Mouse (Mus musculus) heart, postnatal 4 days (tissue): ENCODE results near the gene Snx9. TPM values are rescaled to one million over a fixed set of nuclear protein-coding genes. Genes with fewer than 3 reads are reported as not detected.

Experiments
- DNase-seq: peaks from one replicate; pipeline ENCODE4 v3.0.0; 2021
- total RNA-seq, 2 experiments: library from RNA; stranded (reverse); gene quantifications; 2 replicates each; pipeline ENCODE4 v1.2.3; 2021

Snx9 gene
- total RNA-seq, 2 experiments from 2014 or later: 38.0 to 39.0 TPM

DNA sequence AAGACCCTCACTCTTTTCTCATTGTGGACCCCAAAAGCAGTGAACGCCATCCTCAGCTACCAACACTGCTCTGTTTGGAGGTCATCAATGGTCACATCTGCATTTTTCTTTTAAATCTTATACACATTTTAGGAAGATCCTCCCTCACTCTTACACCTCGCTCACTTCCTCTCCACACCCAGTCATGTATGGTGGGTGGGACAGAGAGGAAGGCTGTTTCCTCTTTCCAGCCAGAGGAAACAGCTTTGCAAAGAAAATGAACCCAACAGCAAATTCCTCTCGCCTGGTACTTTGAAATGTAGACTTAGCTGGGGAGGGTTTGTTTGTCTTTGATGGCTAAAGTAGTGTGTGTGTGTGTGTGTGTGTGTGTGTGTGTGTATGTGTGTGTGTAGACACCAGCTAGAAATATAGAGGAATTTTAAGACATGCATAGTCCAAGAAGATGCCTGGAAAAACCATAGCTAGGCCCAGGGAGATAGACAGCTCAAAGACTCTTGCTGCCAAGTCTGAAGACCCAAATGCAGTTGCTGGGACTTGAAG lies 33.2 kb upstream of the Snx9 start:
- no peak for DNase-seq

DNA sequence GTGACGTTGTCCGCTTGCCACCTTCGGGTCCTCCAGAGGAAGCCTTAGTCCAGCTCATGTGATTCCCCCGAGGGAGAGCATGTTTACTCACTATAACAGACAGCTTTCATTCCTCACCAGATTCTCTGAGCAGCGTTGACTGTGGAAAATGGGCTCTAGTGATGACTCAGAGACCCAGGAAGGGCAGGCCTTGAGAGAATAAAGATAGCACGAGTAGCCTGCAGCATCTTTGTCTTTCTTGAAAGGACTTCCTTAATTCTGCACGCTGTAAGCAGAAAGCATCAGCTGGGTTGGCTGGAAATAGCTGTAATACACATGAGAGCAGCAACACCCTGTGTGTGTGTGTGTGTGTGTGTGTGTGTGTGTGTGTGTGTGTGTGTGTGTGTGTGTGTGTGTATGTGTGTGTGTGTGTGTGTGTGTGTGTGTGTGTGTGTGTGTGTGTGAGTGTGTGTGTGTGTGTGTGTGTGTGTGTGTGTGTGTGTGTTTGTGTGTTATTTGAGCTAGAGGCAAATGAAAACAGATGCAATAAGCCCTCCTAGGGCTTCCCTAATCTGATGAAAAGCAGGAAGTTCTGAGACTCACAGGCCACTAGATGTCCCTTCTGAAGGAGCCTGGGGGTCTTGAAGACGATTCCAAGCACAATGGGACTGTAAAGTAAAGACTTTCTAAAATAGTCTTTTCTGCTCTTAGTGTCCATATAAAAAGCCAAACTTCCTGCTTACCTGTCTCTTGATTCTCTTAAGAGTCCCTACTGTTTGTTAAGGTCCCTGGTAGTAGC lies 27.1 kb upstream of the Snx9 start:
- peak; percentile 34 for DNase-seq

- no peak for DNase-seq
Measured at GRCm38 (mm10) chr17:5814641-5814920, 26.5 kb upstream of the Snx9 start.

GRCm38 (mm10) chr17:5817871-5818270 lies 23.3 kb upstream of the Snx9 start:
- DNase-seq: no peak

GRCm38 (mm10) chr17:5819105-5819504 lies 22.0 kb upstream of the Snx9 start:
- no peak for DNase-seq

DNA sequence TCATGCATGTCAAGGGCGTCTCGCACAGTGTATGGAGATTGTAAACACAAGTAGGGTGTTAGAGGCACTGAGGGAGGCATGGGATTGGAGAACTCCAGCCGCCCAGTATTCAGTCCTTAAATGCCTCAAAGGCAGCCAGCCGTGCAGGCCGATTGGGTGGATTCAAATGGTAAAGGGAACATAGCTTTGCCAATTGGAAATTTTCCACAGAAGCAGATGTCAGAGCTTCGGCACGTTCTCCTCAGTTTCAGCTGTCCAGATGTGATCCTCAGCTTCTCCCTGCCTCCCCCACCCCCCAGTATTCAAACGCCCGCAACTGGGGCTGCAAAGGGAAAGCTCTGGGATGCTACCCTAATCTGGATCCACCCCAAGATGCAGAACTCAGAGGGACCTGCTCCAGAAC lies 21.3 kb upstream of the Snx9 start:
- DNase-seq: no peak

DNA sequence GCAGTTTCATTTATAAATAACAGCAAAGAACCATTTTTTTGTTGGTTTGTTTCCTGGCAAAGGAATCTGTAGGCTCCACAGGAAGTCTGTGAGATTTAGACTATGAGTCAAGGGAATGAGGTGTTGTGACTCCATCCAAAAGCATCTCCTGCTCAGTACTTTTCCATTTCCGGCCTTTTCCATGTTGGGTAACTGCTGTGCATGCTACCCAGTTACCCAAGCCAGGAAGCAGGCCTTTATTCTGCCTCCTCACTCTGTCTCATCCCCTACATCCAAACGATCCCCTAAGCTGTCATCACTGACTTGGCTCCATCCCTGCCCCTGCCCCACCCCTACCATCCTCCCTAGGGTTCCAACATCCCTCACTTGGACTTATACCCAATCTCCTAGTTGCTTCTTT lies 18.6 kb upstream of the Snx9 start:
- no peak for DNase-seq

DNA sequence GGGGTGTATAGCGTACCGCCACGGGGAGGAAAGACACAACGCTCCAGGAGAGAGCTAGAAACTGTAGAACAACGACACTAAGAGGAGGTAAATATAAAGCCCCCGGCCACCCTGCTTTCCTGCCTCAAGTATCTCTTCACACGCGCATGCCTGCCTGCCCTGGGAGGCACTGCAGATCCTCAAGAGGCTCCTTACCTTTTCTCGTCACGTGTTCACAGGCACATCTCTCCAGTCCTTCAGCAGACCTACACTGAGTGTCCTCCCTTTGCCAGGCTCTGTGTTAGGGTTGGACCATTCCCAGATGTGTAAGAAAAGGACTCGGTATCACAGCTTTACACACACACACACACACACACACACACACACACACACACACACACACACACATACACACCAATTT lies 18.1 kb upstream of the Snx9 start:
- DNase-seq: no peak

DNA sequence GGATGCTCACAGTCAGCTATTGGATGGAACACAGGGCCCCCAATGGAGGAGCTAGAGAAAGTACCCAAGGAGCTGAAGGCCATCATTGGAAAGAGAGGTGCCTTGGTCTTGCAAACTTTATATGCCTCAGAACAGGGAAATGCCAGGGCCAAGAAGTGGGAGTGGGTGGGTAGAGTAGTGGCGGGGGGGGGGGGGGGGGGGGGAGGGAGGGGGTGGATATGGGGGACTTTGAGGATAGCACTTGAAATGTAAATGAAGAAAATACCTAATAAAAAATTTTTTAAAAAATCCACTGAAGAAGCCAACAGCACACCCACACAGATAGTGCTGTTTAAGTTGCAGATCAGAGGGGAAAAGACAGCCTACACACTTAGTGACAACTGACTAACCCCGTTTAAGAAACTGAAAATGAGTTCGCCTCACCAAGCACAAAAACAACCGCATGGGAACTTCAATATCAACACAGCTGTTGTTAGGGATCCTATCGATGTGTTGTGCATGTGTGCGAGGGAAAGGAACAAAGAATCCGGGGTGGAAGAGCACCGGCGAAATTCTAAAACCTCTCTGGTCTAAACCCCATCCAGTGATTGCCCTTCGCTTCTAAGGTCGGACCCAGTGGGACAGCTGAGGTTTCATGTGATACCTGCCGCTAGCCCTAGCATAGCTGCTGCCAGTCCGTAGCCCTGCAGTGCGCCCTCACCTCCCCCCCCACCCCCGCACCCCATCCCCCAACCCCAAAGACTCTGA lies 13.1 kb upstream of the Snx9 start:
- no peak for DNase-seq

DNA sequence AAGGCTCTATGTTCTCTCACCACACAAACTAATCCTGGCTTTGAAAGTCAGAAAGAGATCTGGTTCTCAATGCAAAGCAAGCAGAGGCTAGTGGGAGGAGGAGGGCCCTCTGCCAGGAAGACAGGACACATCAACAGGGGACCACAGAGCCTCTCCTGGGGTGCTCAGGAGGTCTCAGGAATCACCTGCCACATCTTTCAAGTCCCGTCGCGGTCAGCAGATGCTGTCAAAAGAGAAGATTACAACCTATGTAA lies 12.6 kb upstream of the Snx9 start:
- no peak for DNase-seq

DNA sequence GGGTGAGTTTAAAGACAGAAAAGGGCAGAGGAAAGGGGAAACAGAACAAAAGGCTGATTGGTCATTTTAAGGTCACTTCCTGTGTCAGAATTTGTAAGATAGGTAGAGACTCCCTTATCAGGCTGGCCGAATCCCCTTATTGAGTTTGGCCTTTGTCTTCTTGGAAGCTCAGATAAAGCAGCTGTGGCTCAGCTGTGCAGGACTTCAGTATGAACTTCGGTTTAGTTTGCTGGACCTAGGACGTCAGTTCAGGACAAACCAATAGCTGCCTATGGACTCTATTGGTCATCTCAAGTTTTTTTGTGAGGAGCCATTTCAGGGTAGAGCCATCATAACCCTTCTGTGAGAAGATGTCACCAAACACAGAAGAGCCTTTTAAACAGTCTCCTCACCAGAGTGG lies 12.2 kb upstream of the Snx9 start:
- no peak for DNase-seq

DNA sequence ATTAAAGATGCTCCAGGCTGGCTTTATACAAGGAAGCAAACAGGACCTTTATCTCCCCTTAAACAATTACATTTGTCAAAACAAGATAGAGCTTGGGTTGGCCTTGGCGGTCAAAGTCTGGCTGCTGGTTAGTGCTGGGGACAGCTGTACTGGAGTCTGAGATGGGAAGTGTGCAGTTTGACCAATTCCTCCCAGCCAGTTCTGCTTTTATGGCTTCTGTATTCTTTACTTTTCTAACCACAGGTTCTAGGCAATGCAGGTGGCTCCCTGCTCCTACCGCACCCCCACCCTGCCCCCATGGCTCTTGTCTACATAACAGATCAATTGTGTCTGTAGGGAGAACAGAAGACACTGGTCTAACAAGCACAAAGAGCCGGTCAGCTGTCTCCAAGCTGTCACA lies 11.2 kb upstream of the Snx9 start:
- DNase-seq: no peak

- DNase-seq: no peak
Measured at GRCm38 (mm10) chr17:5830382-5830781, 10.7 kb upstream of the Snx9 start.

DNA sequence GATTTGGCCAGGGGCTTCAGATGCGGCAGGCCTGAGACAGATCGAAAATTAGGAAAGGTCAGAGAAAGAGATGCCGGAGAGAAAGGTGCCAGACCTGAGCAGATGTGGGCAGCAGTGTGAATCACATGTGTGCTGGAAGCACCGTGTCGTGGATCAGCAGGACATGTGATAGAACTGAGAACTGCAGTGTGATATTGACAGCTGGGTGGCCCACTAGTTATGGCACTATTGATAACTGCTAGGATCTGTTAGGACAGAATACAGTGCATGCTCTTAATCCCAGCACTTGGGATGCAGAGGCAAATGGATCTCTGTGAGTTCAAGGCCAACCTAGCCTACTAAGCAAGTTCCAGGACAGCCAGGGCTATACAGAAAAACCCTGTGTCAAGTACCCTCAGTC lies 10.3 kb upstream of the Snx9 start:
- no peak for DNase-seq

DNA sequence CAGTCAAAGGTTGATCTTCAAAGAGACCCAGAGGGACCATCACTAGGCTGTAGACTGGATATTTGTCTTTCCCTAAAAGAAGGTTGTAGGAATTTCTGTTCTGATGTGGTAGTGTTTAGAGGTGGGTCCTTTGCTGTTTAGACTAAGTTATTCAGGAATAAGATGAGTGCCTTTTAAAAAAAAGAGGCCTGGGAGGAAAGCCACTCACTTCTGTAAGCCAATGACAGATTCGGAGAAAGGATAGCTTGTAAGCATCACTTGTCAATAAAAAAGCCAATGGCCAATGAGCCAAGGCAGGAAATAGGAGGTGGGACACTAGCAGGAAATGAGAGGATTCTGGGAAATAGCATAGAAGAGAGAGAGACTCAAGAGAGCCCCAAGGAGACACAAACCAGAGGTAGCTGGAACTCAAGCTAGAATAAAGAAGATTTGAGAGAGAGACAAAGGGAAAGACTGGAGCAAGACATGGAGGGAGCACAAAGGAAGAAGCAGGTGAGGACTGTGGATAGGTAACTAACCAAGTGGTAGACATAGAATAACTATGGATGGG lies 9.8 kb upstream of the Snx9 start:
- DNase-seq: no peak

- no peak for DNase-seq
Measured at GRCm38 (mm10) chr17:5834166-5834565, 7.0 kb upstream of the Snx9 start.

DNA sequence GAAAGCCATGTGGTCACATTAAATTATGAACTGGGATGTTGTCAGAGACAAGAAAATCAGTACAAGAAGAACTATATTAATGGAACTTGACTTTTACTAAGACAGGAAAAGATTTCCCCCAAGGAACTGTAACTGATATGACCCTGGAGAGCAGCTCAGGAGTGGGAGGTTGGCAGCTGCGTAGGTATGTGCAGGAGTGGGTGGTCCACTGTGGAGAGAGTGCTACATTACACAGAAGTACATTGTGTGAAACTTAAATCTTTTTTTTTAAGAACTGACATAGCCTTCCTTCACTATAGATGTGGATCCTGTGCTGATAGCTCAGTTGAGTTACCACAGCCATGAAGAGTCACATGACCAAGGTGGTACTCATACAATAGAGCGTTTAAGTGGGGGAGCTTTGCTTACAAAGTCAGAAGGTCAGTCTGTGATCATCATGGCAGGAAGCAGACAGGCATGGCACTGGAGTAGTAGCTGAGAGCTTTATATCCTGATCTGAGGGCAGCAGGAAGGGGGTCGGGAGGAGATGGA lies 6.3 kb upstream of the Snx9 start:
- DNase-seq: no peak

DNA sequence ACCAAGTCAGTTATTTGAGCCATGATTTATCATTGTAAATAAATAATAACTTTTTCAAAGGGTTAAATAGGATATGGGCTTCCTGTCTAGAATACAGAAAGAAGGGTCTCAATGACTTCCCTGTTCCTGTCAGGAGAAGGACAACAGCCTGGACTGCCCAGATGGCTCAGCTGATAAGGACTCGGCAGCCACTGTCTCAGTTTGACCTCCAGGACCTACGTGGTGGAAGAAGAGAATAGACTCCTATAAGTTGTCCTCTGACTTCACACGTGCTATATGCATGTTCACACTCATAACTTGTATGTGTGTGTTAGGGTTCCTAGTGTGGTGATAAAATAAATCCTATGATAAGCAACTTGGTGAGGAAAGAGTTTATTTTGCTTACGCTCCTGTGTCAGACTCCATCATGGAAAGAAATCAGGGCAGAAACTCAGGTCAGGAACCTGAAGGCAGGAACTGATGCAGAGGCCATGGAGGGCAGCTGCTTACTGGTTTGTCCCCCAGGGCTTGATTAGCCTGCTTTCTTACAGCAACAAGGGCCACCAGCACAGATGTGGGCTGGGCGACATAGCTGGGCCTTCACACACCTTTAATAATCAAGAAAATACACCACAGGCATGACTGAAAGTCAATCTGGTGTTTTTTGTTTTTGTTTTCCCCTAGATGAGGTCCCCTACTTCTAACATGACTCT lies 1.4 kb upstream of the Snx9 start:
- DNase-seq: no peak

- peak; percentile 66 for DNase-seq
Measured at GRCm38 (mm10) chr17:5840550-5841127, 490 bp upstream of the Snx9 start.

- no peak for DNase-seq
Measured at GRCm38 (mm10) chr17:5841943-5842273, 779 bp downstream of the Snx9 start.

DNA sequence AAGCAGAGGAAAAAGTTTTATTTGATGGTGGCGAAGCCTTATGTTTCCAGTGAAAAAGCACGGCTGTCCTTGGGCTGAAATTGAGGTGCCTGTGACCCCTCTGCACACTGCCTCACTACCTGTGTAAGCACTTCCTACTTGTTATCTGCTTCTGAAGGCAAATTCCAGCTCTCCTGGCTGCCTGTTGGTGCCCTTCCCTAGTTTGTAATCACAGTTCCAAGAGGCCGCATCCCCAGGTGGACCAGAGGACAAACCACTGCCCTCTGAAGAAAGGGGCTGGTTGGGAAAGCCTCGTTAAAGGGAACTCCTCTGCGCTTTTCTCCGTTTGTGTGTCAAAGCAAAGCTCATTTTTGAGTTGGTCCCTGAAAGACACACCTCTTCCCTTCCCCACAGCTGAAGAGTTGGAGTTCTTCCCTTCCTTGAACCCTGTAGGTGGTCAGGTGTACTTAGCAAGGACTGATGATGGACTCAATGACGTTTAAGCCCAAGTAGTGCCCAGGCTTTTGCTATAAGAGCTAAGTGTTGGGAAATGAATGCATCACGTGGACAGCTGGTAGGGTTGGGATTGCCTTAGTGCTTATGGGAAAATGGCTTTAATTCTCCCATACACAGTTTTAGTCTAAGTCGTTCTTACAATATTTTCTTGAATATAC lies 2.0 kb downstream of the Snx9 start:
- no peak for DNase-seq

- no peak for DNase-seq
Measured at GRCm38 (mm10) chr17:5843641-5843990, 2.5 kb downstream of the Snx9 start.

GRCm38 (mm10) chr17:5845376-5845775 lies 4.2 kb downstream of the Snx9 start:
- no peak for DNase-seq
